Mouse (Mus musculus) MEL (cell line): ENCODE measurements at regions not wholly inside any gene's neighbourhood (a gene's known extent, or its start where the extent isn't known, plus 50 kb on each side); places are given as distances from the start of the nearest gene placed in this dataset.

ENCODE experiments used
- CTCF ChIP-seq, 3 experiments: IDR thresholded peaks in 2 of 3; conservative IDR thresholded peaks in 1 of 3; 2 replicates each; pipeline ENCODE4 v1.5.1; 2011 to 2012; ENCODE audit warnings: low read length in 3 of 3, low read depth in 2 of 3, mild to moderate bottlenecking in 2 of 3, improper control_type of control experiment in 1 of 3, inconsistent platforms in 1 of 3, mixed read lengths in 1 of 3, moderate library complexity in 1 of 3; ENCODE audit not compliant: control insufficient read depth in 1 of 3, insufficient read depth in 1 of 3, poor library complexity in 1 of 3, severe bottlenecking in 1 of 3
- E2F4 ChIP-seq: IDR thresholded peaks from 2 replicates; pipeline ENCODE4 v1.6.1; 2011; ENCODE audit warnings: low read depth, low read length, improper control_type of control experiment, borderline replicate concordance
- EP300 ChIP-seq, 2 experiments: IDR thresholded peaks; 2 replicates each; pipeline ENCODE4 v1.6.1; 2011; ENCODE audit warnings: improper control_type of control experiment in 2 of 2, low read length in 2 of 2, low read depth in 1 of 2, mild to moderate bottlenecking in 1 of 2
- JUND ChIP-seq: IDR thresholded peaks from 2 replicates; pipeline ENCODE4 v1.6.1; 2011; ENCODE audit warnings: low read depth, mild to moderate bottlenecking, improper control_type of control experiment, low read length
- MAX ChIP-seq: IDR thresholded peaks from 2 replicates; pipeline ENCODE4 v1.6.1; 2011; ENCODE audit warnings: low read length, improper control_type of control experiment
- MXI1 ChIP-seq: IDR thresholded peaks from 2 replicates; pipeline ENCODE4 v1.6.1; 2011; ENCODE audit warnings: mild to moderate bottlenecking, low read depth, low read length, improper control_type of control experiment
- MYC ChIP-seq: IDR thresholded peaks from 2 replicates; pipeline ENCODE4 v1.6.1; 2011; ENCODE audit warnings: low read depth, mild to moderate bottlenecking, low read length, improper control_type of control experiment, moderate library complexity
- POLR2A ChIP-seq, 2 experiments: IDR thresholded peaks; 2 replicates each; pipeline ENCODE4 v1.6.1; 2011 to 2012; ENCODE audit warnings: low read length in 2 of 2, mild to moderate bottlenecking in 2 of 2, control low read depth in 1 of 2, improper control_type of control experiment in 1 of 2, low read depth in 1 of 2, moderate library complexity in 1 of 2; ENCODE audit not compliant: control insufficient read depth in 1 of 2, insufficient read depth in 1 of 2, poor library complexity in 1 of 2
- RCOR1 ChIP-seq: IDR thresholded peaks from 2 replicates; pipeline ENCODE4 v1.6.1; 2012; ENCODE audit warnings: low read depth, mild to moderate bottlenecking, inconsistent platforms, low read length, improper control_type of control experiment
- SMC3 ChIP-seq: IDR thresholded peaks from 2 replicates; pipeline ENCODE4 v1.6.1; 2011; ENCODE audit warnings: low read depth, low read length, improper control_type of control experiment
- USF1 ChIP-seq: IDR thresholded peaks from 2 replicates; pipeline ENCODE4 v1.6.1; 2014; ENCODE audit warnings: low read depth, mild to moderate bottlenecking, inconsistent platforms, low read length, improper control_type of control experiment, moderate library complexity
- ZC3H11A ChIP-seq: IDR thresholded peaks from 2 replicates; pipeline ENCODE4 v1.6.1; 2012; ENCODE audit warnings: low read depth, mild to moderate bottlenecking, inconsistent platforms, low read length, improper control_type of control experiment
- ZNF384 ChIP-seq: IDR thresholded peaks from 2 replicates; pipeline ENCODE4 v1.6.1; 2012; ENCODE audit warnings: low read depth, mild to moderate bottlenecking, inconsistent platforms, low read length, improper control_type of control experiment

GRCm38 (mm10) chr8:39833251-39833650 is 841.6 kb upstream of the Adam24 start:
- TF ChIP-seq USF1 (no peak), E2F4 (no peak), POLR2A (IDR thresholded peaks at IDR 0.05; ENCODE audit: control insufficient read depth in 1 of 2, insufficient read depth in 1 of 2, low read depth in 1 of 2, low read length in 2 of 2, poor library complexity in 1 of 2) (no peak), SMC3 (no peak), CTCF (IDR thresholded peaks at IDR 0.05 in 2 of 3, conservative IDR thresholded peaks at IDR 0.05 in 1 of 3; ENCODE audit: control insufficient read depth in 1 of 3, insufficient read depth in 1 of 3, low read depth in 2 of 3, low read length in 3 of 3, poor library complexity in 1 of 3, severe bottlenecking in 1 of 3) (no peak), MAX (no peak), MXI1 (no peak), ZC3H11A (no peak), ZNF384 (no peak), EP300 (IDR thresholded peaks at IDR 0.05; ENCODE audit: low read depth in 1 of 2, low read length in 2 of 2) (no peak), JUND (no peak), RCOR1 (no peak), MYC (no peak)
